Mouse (Mus musculus) G1E (cell line): ENCODE measurements at regions not wholly inside any gene's neighbourhood (a gene's known extent, or its start where the extent isn't known, plus 50 kb on each side); places are given as distances from the start of the nearest gene placed in this dataset.

ENCODE experiments used
- ATAC-seq: 2 replicates; pipeline ENCODE4 v1.8.0; 2016; ENCODE audit warnings: mild to moderate bottlenecking; ENCODE audit not compliant: insufficient number of reproducible peaks, poor library complexity, low FRiP score, severe bottlenecking; ENCODE audit errors: extremely low read depth
- DNase-seq: peaks from one replicate; pipeline ENCODE4 v3.0.0; 2012; ENCODE audit warnings: low spot score
- H3K27me3 ChIP-seq: 2 replicates; pipeline ENCODE4 v1.6.1; 2012; ENCODE audit warnings: mild to moderate bottlenecking, low read length, inconsistent platforms; ENCODE audit not compliant: insufficient read depth
- H3K36me3 ChIP-seq: replicated peaks from 2 replicates; pipeline ENCODE3; 2012; ENCODE audit warnings: mild to moderate bottlenecking, inconsistent platforms
- H3K4me1 ChIP-seq: 2 replicates; pipeline ENCODE4 v1.6.1; 2012; ENCODE audit warnings: low read depth, low read length, inconsistent platforms, mixed read lengths; ENCODE audit not compliant: insufficient read depth
- H3K4me3 ChIP-seq: 2 replicates; pipeline ENCODE4 v1.5.1; 2012; ENCODE audit warnings: low read depth, mild to moderate bottlenecking, inconsistent platforms, low read length, moderate library complexity, mixed read lengths
- H3K9me3 ChIP-seq: replicated peaks from 2 replicates; pipeline ENCODE4 v1.6.1; 2012; ENCODE audit warnings: inconsistent platforms
- CTCF ChIP-seq: IDR thresholded peaks from 2 replicates; pipeline ENCODE4 v1.5.1; 2012; ENCODE audit warnings: low read depth, low read length, inconsistent platforms, mixed read lengths
- GATA1 ChIP-seq: IDR thresholded peaks from 2 replicates; pipeline ENCODE4 v1.6.1; 2012; ENCODE audit warnings: borderline replicate concordance, low read length, inconsistent platforms, mixed read lengths
- GATA2 ChIP-seq: IDR thresholded peaks from 2 replicates; pipeline ENCODE4 v1.6.1; 2012; ENCODE audit warnings: low read depth, low read length, inconsistent platforms, borderline replicate concordance
- POLR2AphosphoS5 ChIP-seq: IDR thresholded peaks from 2 replicates; pipeline ENCODE4 v1.6.1; 2012; ENCODE audit warnings: low read depth, low read length, inconsistent platforms; ENCODE audit not compliant: insufficient replicate concordance
- TAL1 ChIP-seq: conservative IDR thresholded peaks from 2 replicates; pipeline ENCODE4 v1.6.1; 2012; ENCODE audit warnings: low read depth, low read length, inconsistent platforms, mixed read lengths

GRCm38 (mm10) chr11:19194464-19194863 lies 175.7 kb upstream of the Meis1 start:
- DNase-seq, result no peak
- no peak for TF ChIP-seq GATA1
- no peak for TF ChIP-seq GATA2
- no peak for TF ChIP-seq TAL1
- no peak for TF ChIP-seq CTCF
- no peak for TF ChIP-seq POLR2AphosphoS5

GRCm38 (mm10) chr11:19197790-19198189 lies 179.0 kb upstream of the Meis1 start:
- no peak for TF ChIP-seq POLR2AphosphoS5
- no peak for TF ChIP-seq CTCF
- TF ChIP-seq TAL1, result no peak
- no peak for TF ChIP-seq GATA2
- TF ChIP-seq GATA1, result no peak

More at GRCm38 (mm10) chr11:19194464-19194863, 175.7 kb upstream of the Meis1 start:
- Histone ChIP-seq H3K4me1 (peaks cover 39% of the 10 kb centered on the region), H3K4me3 (no peak overlapping the region), H3K27me3 (no peaks in the 10 kb centered on the region; the same call in 1 of the 2 replicates), H3K9me3 (no peaks in the 10 kb centered on the region), H3K36me3 (no peaks in the 10 kb centered on the region)
- no peak for ATAC-seq

GRCm38 (mm10) chr11:19202602-19203517 lies 184.1 kb upstream of the Meis1 start:
- TF ChIP-seq CTCF, result no peak
- no peak for TF ChIP-seq TAL1
- TF ChIP-seq GATA1, result no peak
- no peak for TF ChIP-seq GATA2
- no peak for TF ChIP-seq POLR2AphosphoS5
- H3K9me3 ChIP-seq, result no peaks in the 10 kb centered on the region
- no peaks in the 10 kb centered on the region for H3K36me3 ChIP-seq
- no peak for DNase-seq
- H3K27me3 ChIP-seq, result no peaks in the 10 kb centered on the region
- H3K4me1 ChIP-seq, result peaks cover 42% of the 10 kb centered on the region
- no peak overlapping the region for H3K4me3 ChIP-seq
- no peak for ATAC-seq

More at GRCm38 (mm10) chr11:19197790-19198189, 179.0 kb upstream of the Meis1 start:
- no peak for DNase-seq
- Histone ChIP-seq H3K9me3 (no peaks in the 10 kb centered on the region), H3K4me1 (peaks cover 49% of the 10 kb centered on the region), H3K27me3 (no peaks in the 10 kb centered on the region; the same call in 1 of the 2 replicates), H3K4me3 (no peak overlapping the region), H3K36me3 (no peaks in the 10 kb centered on the region)
- no peak for ATAC-seq

- Histone ChIP-seq H3K36me3 (no peaks in the 10 kb centered on the region), H3K4me3 (no peak overlapping the region), H3K9me3 (no peaks in the 10 kb centered on the region), H3K4me1 (peaks cover 41% of the 10 kb centered on the region), H3K27me3 (no peaks in the 10 kb centered on the region)
- TF ChIP-seq CTCF (no peak), TAL1 (peak; percentile 52)
- DNase-seq (no peak), ATAC-seq (no peak)
Observed at GRCm38 (mm10) chr11:19203518-19203900, 184.7 kb upstream of the Meis1 start.

GRCm38 (mm10) chr11:19203968-19204367 lies 185.2 kb upstream of the Meis1 start:
- Histone ChIP-seq H3K9me3 (no peaks in the 10 kb centered on the region), H3K4me3 (no peak overlapping the region; the same call in 1 of the 2 replicates), H3K36me3 (no peaks in the 10 kb centered on the region), H3K4me1 (peaks cover 39% of the 10 kb centered on the region), H3K27me3 (no peaks in the 10 kb centered on the region)
- DNase-seq (no peak), ATAC-seq (no peak)
- TF ChIP-seq GATA2, result no peak
- no peak for TF ChIP-seq CTCF
- no peak for TF ChIP-seq GATA1
- no peak for TF ChIP-seq TAL1
- no peak for TF ChIP-seq POLR2AphosphoS5

GRCm38 (mm10) chr11:19204521-19204920 lies 185.7 kb upstream of the Meis1 start:
- Histone ChIP-seq H3K4me3 (no peak overlapping the region), H3K27me3 (no peaks in the 10 kb centered on the region), H3K36me3 (no peaks in the 10 kb centered on the region), H3K4me1 (peaks cover 36% of the 10 kb centered on the region), H3K9me3 (no peaks in the 10 kb centered on the region)
- no peak for DNase-seq
- no peak for TF ChIP-seq CTCF
- no peak for ATAC-seq
